Mouse (Mus musculus) heart, embryonic 12.5 days (tissue): ENCODE measurements around the gene Pgm2l1. TPM values are rescaled to one million over a fixed set of nuclear protein-coding genes. Genes with fewer than 3 reads are reported as not detected.
"Not testable (repeated sequence)": the region's sequence is repeated elsewhere in the genome, so short reads cannot be mapped to it uniquely, and the experiment has no call there.

Experiments
- ATAC-seq: fragments of 200-750 bp; cut with Nextera tagmentation; 2 replicates; pipeline ENCODE4 v1.8.0; 2017; ENCODE audit warnings: moderate TSS enrichment, moderate library complexity; ENCODE audit not compliant: insufficient number of reproducible peaks, low FRiP score
- H3K27ac ChIP-seq: fragments of 300-500 bp; sonication (generic); 2 replicates; pipeline ENCODE4 v1.5.1; 2016; ENCODE audit warnings: mild to moderate bottlenecking, moderate library complexity; ENCODE audit not compliant: poor library complexity, severe bottlenecking
- H3K27me3 ChIP-seq: fragments of 300-500 bp; sonication (generic); replicated peaks from 2 replicates; pipeline ENCODE4 v1.6.1; 2016; ENCODE audit warnings: mild to moderate bottlenecking, moderate library complexity
- H3K36me3 ChIP-seq: fragments of 300-500 bp; sonication (generic); 2 replicates; pipeline ENCODE4 v1.6.1; 2016; ENCODE audit warnings: mild to moderate bottlenecking, moderate library complexity
- H3K4me1 ChIP-seq: fragments of 300-500 bp; sonication (generic); replicated peaks from 2 replicates; pipeline ENCODE4 v1.6.1; 2016; ENCODE audit warnings: mild to moderate bottlenecking
- H3K4me2 ChIP-seq: fragments of 300-500 bp; sonication (generic); 2 replicates; pipeline ENCODE4 v1.6.1; 2016; ENCODE audit warnings: mild to moderate bottlenecking, moderate library complexity
- H3K4me3 ChIP-seq: fragments of 300-500 bp; sonication (generic); 2 replicates; pipeline ENCODE4 v1.5.1; 2016; ENCODE audit warnings: mild to moderate bottlenecking
- H3K9ac ChIP-seq: fragments of 300-500 bp; sonication (generic); 2 replicates; pipeline ENCODE4 v1.6.1; 2016; ENCODE audit warnings: mild to moderate bottlenecking, moderate library complexity
- H3K9me3 ChIP-seq: fragments of 300-500 bp; sonication (generic); replicated peaks from 2 replicates; pipeline ENCODE4 v1.6.1; 2016; ENCODE audit warnings: mild to moderate bottlenecking, moderate library complexity
- WGBS: fragments of 180-500 bp; shearing (Covaris S2); methylation state at CpG from one replicate; pipeline ENCODE4 v1.1.7; 2016; 5-methylcytosine and 5-hydroxymethylcytosine counted together
- polyA plus RNA-seq: library from polyadenylated mRNA; unstranded; fragments of >200 nt; fragmentation: Nextera tagmentation; extraction: Ambion mirVana; gene quantifications from 2 replicates; pipeline ENCODE4 v1.2.1, GENCODE M21; 2016

Pgm2l1 gene
- polyA plus RNA-seq, 1 experiment from 2014 or later: 1.9 TPM

- Histone ChIP-seq H3K9ac (no peak overlapping the region), H3K4me3 (no peak overlapping the region), H3K36me3 (no peaks in the 10 kb centered on the region), H3K4me2 (no peak overlapping the region), H3K4me1 (0 out of 2 replicates have a peak, but pooled peaks cover 4% of the 10 kb centered on the region), H3K27me3 (no peaks in the 10 kb centered on the region), H3K9me3 (no peaks in the 10 kb centered on the region), H3K27ac (no peak overlapping the region)
- 94% methylated on average over 1 of the region's 1 CpGs for WGBS
- ATAC-seq: no peak
These were observed 3.5 kb downstream of the Pgm2l1 start for GRCm38 (mm10) chr7:100230646-100231045.

- Histone ChIP-seq H3K4me2 (no peak overlapping the region), H3K36me3 (no peaks in the 10 kb centered on the region), H3K9me3 (no peaks in the 10 kb centered on the region), H3K27ac (no peak overlapping the region), H3K4me3 (no peak overlapping the region), H3K9ac (no peak overlapping the region), H3K4me1 (0 out of 2 replicates have a peak, but pooled peaks cover 4% of the 10 kb centered on the region), H3K27me3 (no peaks in the 10 kb centered on the region)
- 75% methylated on average over 1 of the region's 1 CpGs for WGBS
- no peak for ATAC-seq
These were observed 4.5 kb downstream of the Pgm2l1 start for GRCm38 (mm10) chr7:100231661-100232060.

GRCm38 (mm10) chr7:100233681-100234080 is 6.5 kb downstream of the Pgm2l1 start:
- no peak for ATAC-seq
- Histone ChIP-seq H3K4me3 (no peak overlapping the region), H3K4me1 (no peaks in the 10 kb centered on the region), H3K27ac (no peak overlapping the region), H3K9me3 (no peaks in the 10 kb centered on the region), H3K27me3 (no peaks in the 10 kb centered on the region), H3K36me3 (no peaks in the 10 kb centered on the region), H3K9ac (no peak overlapping the region), H3K4me2 (no peak overlapping the region)

GRCm38 (mm10) chr7:100234264-100234885 is 7.2 kb downstream of the Pgm2l1 start:
- Histone ChIP-seq H3K27me3 (no peaks in the 10 kb centered on the region), H3K4me2 (no peak overlapping the region), H3K9me3 (no peaks in the 10 kb centered on the region), H3K4me3 (no peak overlapping the region), H3K36me3 (no peaks in the 10 kb centered on the region), H3K4me1 (no peaks in the 10 kb centered on the region), H3K27ac (no peak overlapping the region), H3K9ac (no peak overlapping the region)
- ATAC-seq: no peak
- WGBS: 64% methylated on average over 7 of the region's 7 CpGs

GRCm38 (mm10) chr7:100238271-100238670 is 11.1 kb downstream of the Pgm2l1 start:
- 79% methylated on average over 1 of the region's 1 CpGs for WGBS
- H3K9me3 ChIP-seq: no peaks in the 10 kb centered on the region
- no peaks in the 10 kb centered on the region for H3K36me3 ChIP-seq
- no peak overlapping the region for H3K9ac ChIP-seq
- H3K27ac ChIP-seq: no peak overlapping the region
- H3K4me3 ChIP-seq: no peak overlapping the region
- ATAC-seq: peak; percentile 36; the same call in 1 of the 2 replicates
- no peaks in the 10 kb centered on the region for H3K27me3 ChIP-seq
- no peaks in the 10 kb centered on the region for H3K4me1 ChIP-seq
- H3K4me2 ChIP-seq: no peak overlapping the region

GRCm38 (mm10) chr7:100240601-100241000 is 13.4 kb downstream of the Pgm2l1 start:
- Histone ChIP-seq H3K27me3 (no peaks in the 10 kb centered on the region), H3K27ac (no peak overlapping the region), H3K9ac (no peak overlapping the region), H3K4me2 (no peak overlapping the region), H3K4me3 (no peak overlapping the region), H3K9me3 (no peaks in the 10 kb centered on the region), H3K36me3 (no peaks in the 10 kb centered on the region), H3K4me1 (no peaks in the 10 kb centered on the region)
- WGBS: 81% methylated on average over 2 of the region's 2 CpGs
- no peak for ATAC-seq

GRCm38 (mm10) chr7:100243007-100243406 is 15.8 kb downstream of the Pgm2l1 start:
- H3K9ac ChIP-seq: no peak overlapping the region
- WGBS: 62% methylated on average over 1 of the region's 1 CpGs
- ATAC-seq: no peak
- no peaks in the 10 kb centered on the region for H3K36me3 ChIP-seq
- no peak overlapping the region for H3K4me3 ChIP-seq
- H3K27ac ChIP-seq: no peak overlapping the region
- no peaks in the 10 kb centered on the region for H3K4me1 ChIP-seq
- H3K27me3 ChIP-seq: no peaks in the 10 kb centered on the region
- no peaks in the 10 kb centered on the region for H3K9me3 ChIP-seq
- H3K4me2 ChIP-seq: no peak overlapping the region

GRCm38 (mm10) chr7:100244225-100244624 is 17.0 kb downstream of the Pgm2l1 start:
- Histone ChIP-seq H3K9ac (no peak overlapping the region), H3K4me1 (no peaks in the 10 kb centered on the region), H3K27ac (no peak overlapping the region), H3K27me3 (no peaks in the 10 kb centered on the region), H3K36me3 (no peaks in the 10 kb centered on the region), H3K9me3 (no peaks in the 10 kb centered on the region), H3K4me2 (no peak overlapping the region), H3K4me3 (no peak overlapping the region)
- no peak for ATAC-seq
- 83% methylated on average over 4 of the region's 4 CpGs for WGBS

GRCm38 (mm10) chr7:100245176-100245575 is 18.0 kb downstream of the Pgm2l1 start:
- H3K9me3 ChIP-seq: no peaks in the 10 kb centered on the region
- no peak overlapping the region for H3K27ac ChIP-seq
- no peaks in the 10 kb centered on the region for H3K36me3 ChIP-seq
- no peak for ATAC-seq
- H3K27me3 ChIP-seq: no peaks in the 10 kb centered on the region
- no peak overlapping the region for H3K4me2 ChIP-seq
- H3K4me1 ChIP-seq: no peaks in the 10 kb centered on the region
- 90% methylated on average over 3 of the region's 3 CpGs for WGBS
- H3K9ac ChIP-seq: no peak overlapping the region
- no peak overlapping the region for H3K4me3 ChIP-seq

GRCm38 (mm10) chr7:100250667-100251066 is 23.5 kb downstream of the Pgm2l1 start:
- Histone ChIP-seq H3K9me3 (no peaks in the 10 kb centered on the region), H3K36me3 (peaks cover 12% of the 10 kb centered on the region), H3K4me3 (no peak overlapping the region), H3K9ac (no peak overlapping the region), H3K4me2 (no peak overlapping the region), H3K27me3 (no peaks in the 10 kb centered on the region), H3K4me1 (no peaks in the 10 kb centered on the region), H3K27ac (no peak overlapping the region)
- peak; percentile 79 for ATAC-seq
- WGBS: 89% methylated on average over 5 of the region's 5 CpGs

- no peaks in the 10 kb centered on the region for H3K4me1 ChIP-seq
- H3K4me2 ChIP-seq: no peak overlapping the region
- no peak for ATAC-seq
- H3K36me3 ChIP-seq: no peaks in the 10 kb centered on the region
- H3K9ac ChIP-seq: no peak overlapping the region
- WGBS: 77% methylated on average over 3 of the region's 3 CpGs
- no peaks in the 10 kb centered on the region for H3K27me3 ChIP-seq
- no peak overlapping the region for H3K4me3 ChIP-seq
- H3K9me3 ChIP-seq: no peaks in the 10 kb centered on the region
- H3K27ac ChIP-seq: no peak overlapping the region
These were observed 35.2 kb downstream of the Pgm2l1 start for GRCm38 (mm10) chr7:100262350-100262749.

- H3K4me1 ChIP-seq, H3K9ac ChIP-seq, H3K27me3 ChIP-seq, H3K27ac ChIP-seq, ATAC-seq, H3K9me3 ChIP-seq, H3K36me3 ChIP-seq, H3K4me3 ChIP-seq: not testable (repeated sequence)
- H3K4me2 ChIP-seq: peak overlapping the region; percentile 43
- 39% methylated on average over 17 of the region's 17 CpGs for WGBS
These were observed 37.7 kb downstream of the Pgm2l1 start for GRCm38 (mm10) chr7:100264934-100265333.
